Comparison of ENCODE assay signal across 8 mouse cellular contexts in the genomic region with DNA sequence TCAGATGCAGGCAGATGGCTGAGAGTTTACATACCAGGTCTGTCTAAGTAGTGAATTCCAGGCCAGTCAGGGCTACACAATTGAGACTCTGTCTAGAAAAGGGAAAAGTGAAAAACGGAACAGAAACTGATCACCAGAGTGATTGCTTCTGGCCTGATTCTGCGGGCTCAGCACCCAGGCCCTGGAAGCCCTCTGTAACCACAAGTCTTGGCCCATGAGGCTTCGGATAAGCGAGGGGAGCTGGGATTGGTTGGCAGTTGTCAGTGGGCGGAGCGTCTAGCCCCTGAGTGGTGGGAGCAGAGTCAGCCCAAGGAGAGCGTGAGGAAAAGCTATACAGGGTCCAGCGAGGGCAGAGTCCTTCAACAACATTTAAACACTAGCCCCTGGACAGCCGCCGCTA. TPM values are rescaled to one million over a fixed set of nuclear protein-coding genes. Genes with fewer than 3 reads are reported as not detected.
DNase-seq lines count a peak whose midpoint lies in the region; ATAC-seq and TF ChIP-seq lines count a peak whose summit lies in the region.

No protein-coding gene starts in this region.

- H3K27me3 ChIP-seq in hindbrain, embryonic 15.5 days: no peaks in the 10 kb centered on the region; the same call in 1 of the 2 replicates
- peaks cover 69% of the 10 kb centered on the region for H3K27me3 ChIP-seq in megakaryocyte, embryonic 14.5 days (replicated peaks)

- no peak for ATAC-seq in hindbrain, embryonic 15.5 days (ENCODE audit: low FRiP score, low read depth)

- H3K4me1 ChIP-seq in ES-E14 (ENCODE audit: control insufficient read depth in 2 of 2, insufficient read depth in 2 of 2, low read length in 2 of 2, poor library complexity in 1 of 2): peaks cover 0 to 6% of the 10 kb centered on the region in 2 experiments; a peak in 1 of 4 replicates
- H3K4me1 ChIP-seq in hindbrain, embryonic 15.5 days (replicated peaks): peaks cover 8% of the 10 kb centered on the region
- H3K4me1 ChIP-seq in megakaryocyte, embryonic 14.5 days: peaks cover 82% of the 10 kb centered on the region

- intact Hi-C loops in heart, postnatal 14 days (cut with DNase I): no loop called here

- H3K9ac ChIP-seq in ES-E14 (ENCODE audit: insufficient read depth, low read depth, low read length, poor library complexity, severe bottlenecking): peak overlapping the region; percentile 36; the same call in 1 of the 2 replicates
- no peak overlapping the region for H3K9ac ChIP-seq in hindbrain, embryonic 15.5 days

- peak; percentile 29 to 66 for DNase-seq in heart, adult 18-20 months
- no peak for DNase-seq in heart, postnatal 14 days
- peak; percentile 60 for DNase-seq in ES-E14 (ENCODE audit: low read depth, low spot score)
- DNase-seq in gastrocnemius, adult 8-10 months (ENCODE audit: low spot score in 2 of 2): no peak
- DNase-seq in layer of hippocampus, adult 9-10 months (ENCODE audit: low spot score): no peak
- DNase-seq in spleen, adult 12 weeks (ENCODE audit: low spot score): no peak

- in situ Hi-C loops in ES-E14 (cut with MboI; ENCODE audit: low sequenced_read_pairs in 2 of 2, unreplicated experiment in 2 of 2): no loop called here

- no peak overlapping the region for H3K27ac ChIP-seq in ES-E14 (ENCODE audit: insufficient read depth, low read depth, low read length, poor library complexity, severe bottlenecking)
- H3K27ac ChIP-seq in hindbrain, embryonic 15.5 days (replicated peaks): no peak overlapping the region

- peak overlapping the region in 1 of 2 experiments; percentile 29; a peak in 1 of 4 replicates for H3K4me3 ChIP-seq in ES-E14 (ENCODE audit: insufficient read depth in 1 of 2, low read depth in 1 of 2, low read length in 2 of 2, poor library complexity in 1 of 2, severe bottlenecking in 1 of 2)
- H3K4me3 ChIP-seq in hindbrain, embryonic 15.5 days: no peak overlapping the region
- peak overlapping the region; percentile 31 for H3K4me3 ChIP-seq in megakaryocyte, embryonic 14.5 days (replicated peaks)

- H3K4me2 ChIP-seq in hindbrain, embryonic 15.5 days: peak overlapping the region; percentile 23; the same call in 1 of the 2 replicates

- H3K9me3 ChIP-seq in ES-E14 (ENCODE audit: control insufficient read depth, insufficient read depth, low read depth, low read length): no peaks in the 10 kb centered on the region
- no peaks in the 10 kb centered on the region for H3K9me3 ChIP-seq in hindbrain, embryonic 15.5 days
- H3K9me3 ChIP-seq in megakaryocyte, embryonic 14.5 days: no peaks in the 10 kb centered on the region

- no peaks in the 10 kb centered on the region for H3K36me3 ChIP-seq in ES-E14 (ENCODE audit: control insufficient read depth, insufficient read depth, low read length, poor library complexity, severe bottlenecking)
- no peaks in the 10 kb centered on the region for H3K36me3 ChIP-seq in hindbrain, embryonic 15.5 days
- H3K36me3 ChIP-seq in megakaryocyte, embryonic 14.5 days (replicated peaks; ENCODE audit: low read length): no peaks in the 10 kb centered on the region

- WGBS in hindbrain, embryonic 15.5 days: 14% methylated on average over 10 of the region's 10 CpGs

TF ChIP-seq in ES-E14, 5 proteins besides CTCF, POLR2A, EP300 and RAD21:
- TF ChIP-seq ZNF384 (IDR thresholded peaks at IDR 0.05; ENCODE audit: low read depth, low read length) (no peak), CHD2 (IDR thresholded peaks at IDR 0.05; ENCODE audit: low read depth, low read length) (no peak), MAFK (IDR thresholded peaks at IDR 0.05; ENCODE audit: insufficient read depth, low read depth, low read length) (no peak), ZC3H11A (IDR thresholded peaks at IDR 0.05; ENCODE audit: borderline replicate concordance, low read depth, low read length) (no peak), HCFC1 (IDR thresholded peaks at IDR 0.05; ENCODE audit: borderline replicate concordance, insufficient read depth, low read length) (no peak)

RNA-seq across cellular contexts. Expression of gene Crybb1, which starts 9.9 kb away (rescaled TPM):
- 1 to 10 TPM; 2.0 to 3.1 TPM for total RNA-seq in heart, adult 18-20 months (2021)
- 1 to 10 TPM; 1.4 to 1.9 TPM for total RNA-seq in heart, postnatal 14 days (2021)
- not detected in 2 replicates for total RNA-seq in ES-E14 (2012; rRNA removed)
- polyA plus RNA-seq in hindbrain, embryonic 15.5 days (2015; fragmentation: Nextera tagmentation; extraction: Ambion mirVana): 3.9 and 5.3 TPM in 2 replicates
- 0.25 and 3.6 TPM in 2 replicates for polyA plus RNA-seq in megakaryocyte, embryonic 14.5 days (2012; ENCODE audit: insufficient read depth, low replicate concordance)
- total RNA-seq in gastrocnemius, adult 8-10 months (2022): 1 to 10 TPM; 1.2 to 2.7 (median 2.2) TPM

RNA-seq across cellular contexts. Expression of gene Tpst2, which starts 11.0 kb away (rescaled TPM):
- total RNA-seq in heart, adult 18-20 months (2021): 10 to 100 TPM; 47.1 to 50.0 TPM
- 10 to 100 TPM; 50.6 to 55.5 TPM for total RNA-seq in heart, postnatal 14 days (2021)
- 82.7 and 103 TPM in 2 replicates for total RNA-seq in ES-E14 (2012; rRNA removed)
- polyA plus RNA-seq in hindbrain, embryonic 15.5 days (2015; fragmentation: Nextera tagmentation; extraction: Ambion mirVana): 28.5 and 31.8 TPM in 2 replicates
- 299 and 479 TPM in 2 replicates for polyA plus RNA-seq in megakaryocyte, embryonic 14.5 days (2012; ENCODE audit: insufficient read depth, low replicate concordance)
- 10 to 100 TPM; 13.4 to 17.6 (median 16.0) TPM for total RNA-seq in gastrocnemius, adult 8-10 months (2022)

RNA-seq across cellular contexts. Expression of gene Cryba4, which starts 13.2 kb away (rescaled TPM):
- total RNA-seq in heart, adult 18-20 months (2021): 1 to 10 TPM; 5.7 to 6.6 TPM
- 1 to 10 TPM; 7.2 to 7.8 TPM for total RNA-seq in heart, postnatal 14 days (2021)
- 0.31 and 0.69 TPM in 2 replicates for total RNA-seq in ES-E14 (2012; rRNA removed)
- 1.4 and 1.5 TPM in 2 replicates for polyA plus RNA-seq in hindbrain, embryonic 15.5 days (2015; fragmentation: Nextera tagmentation; extraction: Ambion mirVana)
- polyA plus RNA-seq in megakaryocyte, embryonic 14.5 days (2012; ENCODE audit: insufficient read depth, low replicate concordance): 9.4 and 17.2 TPM in 2 replicates
- total RNA-seq in gastrocnemius, adult 8-10 months (2022): under 1 TPM in 2 of 4 experiments, not detected in 2; 0.40 to 0.58 TPM

Comparison
In these comparisons a context has a peak if more than half of its experiments do, and no peak if none do; other contexts are left out.
1. DNase-seq: peak in heart, adult 18-20 months (2 of 2) and ES-E14 (single experiment); none in heart, postnatal 14 days (0 of 2), gastrocnemius, adult 8-10 months (0 of 2), layer of hippocampus, adult 9-10 months (single experiment) and spleen, adult 12 weeks (single experiment).